Mouse (Mus musculus): ENCODE data around the gene Tollip. TPM values are rescaled to one million over a fixed set of nuclear protein-coding genes. Genes with fewer than 3 reads are reported as not detected.

The Tollip gene
- total RNA-seq, 1 experiment from 2014 or later: 38.2 TPM

- ATAC-seq (replicated peaks; ENCODE audit: insufficient number of reproducible peaks, low FRiP score, low TSS enrichment, poor library complexity, severe bottlenecking): no peak
Observed at GRCm38 (mm10) chr7:141835941-141836340, 82.4 kb downstream of the Tollip start.

Other genes with a start within 250 kb of the Tollip start
- gene Muc2, start 228.2 kb downstream of the Tollip start, total RNA-seq (2017): not detected in 3 replicates
- gene Muc5ac, start 129.5 kb downstream of the Tollip start, total RNA-seq (2017): not detected in 3 replicates
- gene Muc5b, start 79.4 kb downstream of the Tollip start, total RNA-seq (2017): 0.11 TPM in 1 of 3 replicates, not detected in the others
- 0.53 TPM in 1 of 3 replicates, not detected in the others for gene Brsk2, start 31.2 kb upstream of the Tollip start, total RNA-seq (2017)
- gene Mob2, start 142.6 kb upstream of the Tollip start, total RNA-seq (2017): 38.5 to 50.0 TPM (median 45.2 TPM) in 3 replicates
- gene Dusp8, start 177.3 kb upstream of the Tollip start, total RNA-seq (2017): 0.29 to 1.4 TPM in 2 of 3 replicates, not detected in the other
- not detected in 3 replicates for gene Gm45618, start 202.2 kb upstream of the Tollip start, total RNA-seq (2017)
- gene Gm39115, start 217.5 kb upstream of the Tollip start, total RNA-seq (2017): not detected in 3 replicates
- not detected in 3 replicates for gene Gm45337, start 226.1 kb upstream of the Tollip start, total RNA-seq (2017)
- not detected in 3 replicates for gene Gm29735, start 238.6 kb upstream of the Tollip start, total RNA-seq (2017)
- not detected in 3 replicates for gene Gm4553, start 247.2 kb upstream of the Tollip start, total RNA-seq (2017)